Mouse (Mus musculus): ENCODE results near the gene March8. TPM values are rescaled to one million over a fixed set of nuclear protein-coding genes. Genes with fewer than 3 reads are reported as not detected.

March8 gene
- polyA plus RNA-seq, 1 experiment = 5.5 TPM

- no peaks in the 10 kb centered on the region for H3K36me3 ChIP-seq (ENCODE audit: control insufficient read depth)
- peaks cover 32% of the 10 kb centered on the region for H3K27me3 ChIP-seq (ENCODE audit: control insufficient read depth)
- peaks cover 11% of the 10 kb centered on the region for H3K4me1 ChIP-seq (ENCODE audit: control insufficient read depth)
- no peak overlapping the region for H3K4me3 ChIP-seq (replicated peaks)
- no peak for TF ChIP-seq GATA1 (IDR thresholded peaks at IDR 0.05; ENCODE audit: low read length)
- TF ChIP-seq TAL1 (IDR thresholded peaks at IDR 0.05; ENCODE audit: low read length) = no peak
- H3K9me3 ChIP-seq (ENCODE audit: control insufficient read depth, low read length) = no peaks in the 10 kb centered on the region
Observed at GRCm38 (mm10) chr6:116458728-116459127, 120.9 kb downstream of the March8 start.

Other genes starting within 250 kb of the March8 start
- gene Tmcc1, start 144.5 kb upstream of the March8 start, polyA plus RNA-seq (2012) = 0.06 and 0.10 TPM in 2 replicates
- gene Washc2, start 130.0 kb upstream of the March8 start, polyA plus RNA-seq (2012) = 0.52 and 0.56 TPM in 2 replicates
- gene Zfand4, start 73.8 kb upstream of the March8 start, polyA plus RNA-seq (2012) = 0.05 and 0.08 TPM in 2 replicates
- 0.08 TPM in 1 of 2 replicates, not detected in the other for gene Alox5, start 123.2 kb downstream of the March8 start, polyA plus RNA-seq (2012)
- not detected in 2 replicates for gene Olfr211, start 151.1 kb downstream of the March8 start, polyA plus RNA-seq (2012)
- not detected in 2 replicates for gene Olfr212, start 168.5 kb downstream of the March8 start, polyA plus RNA-seq (2012)
- not detected in 2 replicates for gene Olfr213, start 200.4 kb downstream of the March8 start, polyA plus RNA-seq (2012)
- not detected in 2 replicates for gene Gm5580, start 213.1 kb downstream of the March8 start, polyA plus RNA-seq (2012)
- gene Olfr214, start 216.2 kb downstream of the March8 start, polyA plus RNA-seq (2012) = not detected in 2 replicates
- gene Olfr215, start 246.2 kb downstream of the March8 start, polyA plus RNA-seq (2012) = not detected in 2 replicates